Mouse (Mus musculus): ENCODE measurements around the gene Tor1a. TPM values are rescaled to one million over a fixed set of nuclear protein-coding genes. Genes with fewer than 3 reads are reported as not detected.
"Not testable (repeated sequence)": the region's sequence is repeated elsewhere in the genome, so short reads cannot be mapped to it uniquely, and the experiment has no call there.

Tor1a gene
- polyA plus RNA-seq, 1 experiment from 2014 or later, result 69.1 TPM

DNA sequence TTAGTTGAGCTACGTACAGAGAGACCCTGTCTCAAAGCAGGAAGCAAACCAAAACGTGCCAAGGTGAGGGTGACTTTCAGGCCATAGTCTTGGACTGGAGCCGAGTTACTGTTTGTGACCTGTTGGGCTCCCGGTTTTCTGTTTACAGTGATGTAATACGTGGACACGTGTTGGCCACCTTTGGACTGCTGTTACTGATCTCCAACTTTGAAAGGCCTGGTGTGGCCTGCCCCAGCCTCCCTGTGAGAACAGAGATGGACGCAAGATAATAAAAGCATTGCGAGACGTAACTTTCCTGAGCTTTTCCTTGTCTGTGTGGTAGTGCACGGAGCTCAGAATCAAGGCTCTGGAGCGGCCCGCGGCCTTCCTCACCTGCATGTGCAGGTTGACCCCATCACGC, 9.0 kb downstream of the Tor1a start:
- no peak for DNase-seq (ENCODE audit: low spot score)

DNA sequence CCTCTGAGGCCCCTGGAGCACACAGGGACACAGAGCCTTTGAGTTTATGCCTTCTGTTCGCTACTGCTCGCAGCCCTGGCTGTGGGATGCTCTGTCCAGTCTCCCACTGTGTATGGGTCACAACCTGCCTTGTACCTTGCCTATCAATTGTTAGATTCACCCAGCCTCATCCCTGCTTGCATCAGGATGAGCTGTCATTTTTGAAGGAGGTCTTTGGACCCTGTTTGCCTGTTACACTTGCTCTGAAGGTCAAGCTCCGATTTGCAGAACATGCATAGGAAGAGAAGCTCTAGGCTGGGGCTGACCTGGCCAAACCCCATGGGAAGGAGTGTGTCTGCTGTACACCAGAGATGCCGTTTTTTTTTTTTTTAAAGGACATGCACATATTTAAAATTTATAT, 10.2 kb downstream of the Tor1a start:
- Histone ChIP-seq H3K9me3 (replicated peaks; ENCODE audit: low read length) (no peaks in the 10 kb centered on the region), H3K27ac (no peak overlapping the region), H3K4me2 (ENCODE audit: low read length) (no peak overlapping the region), H3K4me3 (replicated peaks; ENCODE audit: low read depth, low read length) (no peak overlapping the region), H3K27me3 (ENCODE audit: insufficient read depth, low read length) (no peaks in the 10 kb centered on the region), H3K36me3 (ENCODE audit: insufficient read depth, low read length) (peaks cover 56% of the 10 kb centered on the region), H3K4me1 (replicated peaks; ENCODE audit: insufficient read depth, low read length) (peaks cover 14% of the 10 kb centered on the region), H3K9ac (ENCODE audit: low read depth, low read length) (no peak overlapping the region)
- no peak for TF ChIP-seq CTCF (IDR thresholded peaks at IDR 0.05; ENCODE audit: low read depth)
- ATAC-seq (replicated peaks; ENCODE audit: low FRiP score, low read depth) (no peak), DNase-seq (ENCODE audit: low spot score) (no peak)
- WGBS, result 83% methylated on average over 4 of the region's 4 CpGs

More for the DNA sequence above, 9.0 kb downstream of the Tor1a start:
- TF ChIP-seq CTCF (IDR thresholded peaks at IDR 0.05; ENCODE audit: low read depth), result no peak
- 0 out of 2 replicates have a peak, but pooled peaks have one; percentile 45 for ATAC-seq (replicated peaks; ENCODE audit: low FRiP score, low read depth)
- no peak overlapping the region for H3K9ac ChIP-seq (ENCODE audit: low read depth, low read length)
- no peaks in the 10 kb centered on the region for H3K27me3 ChIP-seq (ENCODE audit: insufficient read depth, low read length)
- no peak overlapping the region for H3K4me3 ChIP-seq (replicated peaks; ENCODE audit: low read depth, low read length)
- H3K27ac ChIP-seq, result no peak overlapping the region
- no peaks in the 10 kb centered on the region for H3K9me3 ChIP-seq (replicated peaks; ENCODE audit: low read length)
- H3K36me3 ChIP-seq (ENCODE audit: insufficient read depth, low read length), result peaks cover 61% of the 10 kb centered on the region
- 88% methylated on average over 14 of the region's 14 CpGs for WGBS
- H3K4me1 ChIP-seq (replicated peaks; ENCODE audit: insufficient read depth, low read length), result peaks cover 12% of the 10 kb centered on the region
- H3K4me2 ChIP-seq (ENCODE audit: low read length), result no peak overlapping the region

DNA sequence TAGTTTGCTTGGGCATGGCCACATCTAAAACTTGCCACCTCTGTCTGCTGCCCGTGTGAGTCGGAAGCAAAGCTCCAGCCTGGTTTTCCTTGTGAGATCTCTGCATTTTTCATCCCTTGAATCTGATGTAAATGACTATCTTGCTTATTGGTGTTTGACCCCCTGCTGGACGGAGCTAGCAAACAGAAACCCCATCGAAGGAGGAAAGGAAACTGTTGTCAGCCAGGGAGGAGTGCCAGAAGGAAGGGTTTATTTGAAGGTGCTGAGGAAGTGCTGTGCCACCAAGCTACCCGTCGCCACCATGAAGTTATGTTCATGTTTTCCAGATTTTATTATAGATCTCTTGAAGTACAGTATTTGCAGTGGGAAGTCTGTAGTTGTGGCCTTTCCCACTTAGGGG, 12.9 kb downstream of the Tor1a start:
- peaks cover 14% of the 10 kb centered on the region for H3K4me1 ChIP-seq (replicated peaks; ENCODE audit: insufficient read depth, low read length)

DNA sequence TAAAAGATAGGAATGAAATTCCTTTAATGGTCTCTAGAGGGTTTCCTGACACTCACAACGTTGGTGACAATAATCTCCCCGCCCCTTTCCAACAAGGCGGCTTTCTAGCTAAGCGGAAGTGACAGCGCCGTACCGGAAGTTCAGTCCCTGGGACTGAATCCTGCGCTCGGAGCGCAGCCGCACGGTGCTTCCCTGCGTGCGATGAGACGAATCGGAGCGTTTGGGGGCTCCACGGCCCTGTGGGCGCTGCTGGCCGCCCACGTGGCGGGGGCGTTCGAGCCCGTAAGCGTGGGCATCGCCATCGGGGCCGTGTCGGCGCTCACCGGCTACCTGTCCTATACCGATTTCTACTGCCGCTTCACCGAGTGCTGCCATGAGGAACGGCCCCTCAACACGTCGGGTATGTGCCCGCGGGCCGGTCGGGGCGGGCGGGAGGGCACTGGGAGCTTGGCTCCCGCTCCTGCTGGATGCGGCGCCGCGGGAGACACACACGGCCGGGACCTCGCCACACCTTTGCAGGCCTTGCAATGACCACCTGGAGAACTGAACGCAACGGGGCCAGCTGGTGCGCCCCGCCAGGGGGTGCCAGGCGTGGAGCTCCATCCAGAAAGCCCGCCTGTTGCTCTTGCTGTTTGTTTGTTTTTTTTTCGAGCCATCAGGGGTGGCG, 14.8 kb downstream of the Tor1a start, which contains the start of gene Tor1b:
Gene Tor1b (plus strand): TSS at position 136 of the 667 bp plus-strand sequence.
- Histone ChIP-seq H3K36me3 (ENCODE audit: insufficient read depth, low read length) (peaks cover 19% of the 10 kb centered on the region), H3K27me3 (ENCODE audit: insufficient read depth, low read length) (no peaks in the 10 kb centered on the region), H3K9me3 (replicated peaks; ENCODE audit: low read length) (no peaks in the 10 kb centered on the region), H3K9ac (ENCODE audit: low read depth, low read length) (peak within 1 kb of the TSS; percentile 85), H3K27ac (peak within 1 kb of the TSS; percentile 83), H3K4me2 (ENCODE audit: low read length) (peak within 1 kb of the TSS; percentile 83), H3K4me1 (replicated peaks; ENCODE audit: insufficient read depth, low read length) (peaks cover 14% of the 10 kb centered on the region), H3K4me3 (replicated peaks; ENCODE audit: low read depth, low read length) (peak within 1 kb of the TSS; percentile 75)
- peak; percentile 39; the same call in 1 of the 2 replicates for TF ChIP-seq CTCF (IDR thresholded peaks at IDR 0.05; ENCODE audit: low read depth)
- under 1% methylated on average over 60 of the region's 60 CpGs for WGBS
- DNase-seq (ENCODE audit: low spot score), result peak; percentile 98
- peak; percentile 82 for ATAC-seq (replicated peaks; ENCODE audit: low FRiP score, low read depth)

More for the DNA sequence above, 12.9 kb downstream of the Tor1a start:
- ATAC-seq (replicated peaks; ENCODE audit: low FRiP score, low read depth) (no peak), DNase-seq (ENCODE audit: low spot score) (peak; percentile 24)
- Histone ChIP-seq H3K36me3 (ENCODE audit: insufficient read depth, low read length) (peaks cover 35% of the 10 kb centered on the region), H3K27ac (no peak overlapping the region), H3K4me2 (ENCODE audit: low read length) (peak overlapping the region; percentile 83; the same call in 1 of the 2 replicates), H3K4me3 (replicated peaks; ENCODE audit: low read depth, low read length) (no peak overlapping the region), H3K9me3 (replicated peaks; ENCODE audit: low read length) (no peaks in the 10 kb centered on the region), H3K27me3 (ENCODE audit: insufficient read depth, low read length) (no peaks in the 10 kb centered on the region), H3K9ac (ENCODE audit: low read depth, low read length) (no peak overlapping the region)
- 59% methylated on average over 6 of the region's 6 CpGs for WGBS
- peak; percentile 40 for TF ChIP-seq CTCF (IDR thresholded peaks at IDR 0.05; ENCODE audit: low read depth)

DNA sequence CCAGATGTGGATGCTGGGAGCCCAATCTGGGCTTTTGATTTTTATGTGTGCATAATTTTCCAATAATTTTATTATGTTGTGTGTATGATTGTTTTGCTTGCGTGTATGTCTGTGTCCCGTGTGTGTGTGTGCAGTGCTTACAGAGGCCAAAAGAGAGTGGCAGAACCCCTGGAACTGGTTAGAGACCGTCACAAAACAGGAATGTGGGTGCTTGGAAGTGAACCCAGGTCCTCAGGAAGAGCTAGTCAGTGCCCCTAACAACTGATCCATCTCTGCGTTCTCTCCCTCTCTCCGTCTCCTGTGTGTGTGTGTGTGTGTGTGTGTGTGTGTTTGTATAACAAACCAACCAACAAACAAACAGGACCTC, 15.3 kb downstream of the Tor1a start:
- TF ChIP-seq CTCF (IDR thresholded peaks at IDR 0.05; ENCODE audit: low read depth), result no peak; the same call in 1 of the 2 replicates
- H3K9ac ChIP-seq (ENCODE audit: low read depth, low read length), result no peak overlapping the region
- 0 out of 2 replicates have a peak overlapping the region, but pooled peaks have one; percentile 27 for H3K27ac ChIP-seq
- peaks cover 14% of the 10 kb centered on the region for H3K4me1 ChIP-seq (replicated peaks; ENCODE audit: insufficient read depth, low read length)
- DNase-seq (ENCODE audit: low spot score) (no peak), ATAC-seq (replicated peaks; ENCODE audit: low FRiP score, low read depth) (peak; percentile 3; the same call in 1 of the 2 replicates)
- no peaks in the 10 kb centered on the region for H3K9me3 ChIP-seq (replicated peaks; ENCODE audit: low read length)
- peak overlapping the region; percentile 75; the same call in 1 of the 2 replicates for H3K4me3 ChIP-seq (replicated peaks; ENCODE audit: low read depth, low read length)
- 27% methylated on average over 5 of the region's 5 CpGs for WGBS
- peak overlapping the region; percentile 83 for H3K4me2 ChIP-seq (ENCODE audit: low read length)
- peaks cover 17% of the 10 kb centered on the region for H3K36me3 ChIP-seq (ENCODE audit: insufficient read depth, low read length)
- no peaks in the 10 kb centered on the region for H3K27me3 ChIP-seq (ENCODE audit: insufficient read depth, low read length)

DNA sequence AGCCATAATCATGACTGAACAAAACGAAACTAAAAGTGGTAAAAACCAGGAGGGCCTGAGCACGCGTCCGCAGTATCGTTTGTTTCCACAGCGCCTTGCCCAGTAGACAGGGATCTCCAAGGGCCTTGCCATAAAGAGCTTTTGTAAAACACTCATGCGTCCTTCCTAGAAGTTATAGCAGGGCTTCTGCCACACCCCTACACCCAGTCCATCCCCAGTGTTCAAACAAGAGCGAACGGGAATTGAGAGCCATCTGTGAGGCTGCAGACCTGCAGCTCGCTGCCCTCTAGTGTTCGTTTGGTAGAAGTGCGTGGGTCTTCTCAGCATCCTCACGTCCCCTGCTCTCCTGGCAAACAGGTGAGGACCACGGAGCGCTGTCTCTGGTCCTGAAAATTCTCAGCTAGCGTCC, 25.1 kb downstream of the Tor1a start:
- H3K27me3 ChIP-seq (ENCODE audit: insufficient read depth, low read length), result no peaks in the 10 kb centered on the region
- H3K9ac ChIP-seq (ENCODE audit: low read depth, low read length), result peak overlapping the region; percentile 28; the same call in 1 of the 2 replicates
- peak overlapping the region; percentile 39 for H3K4me2 ChIP-seq (ENCODE audit: low read length)
- no peaks in the 10 kb centered on the region for H3K36me3 ChIP-seq (ENCODE audit: insufficient read depth, low read length)
- DNase-seq (ENCODE audit: low spot score), result peak; percentile 92
- peak; percentile 53; the same call in 1 of the 2 replicates for ATAC-seq (replicated peaks; ENCODE audit: low FRiP score, low read depth)
- peak overlapping the region; percentile 26 for H3K4me3 ChIP-seq (replicated peaks; ENCODE audit: low read depth, low read length)
- H3K9me3 ChIP-seq (replicated peaks; ENCODE audit: low read length), result no peaks in the 10 kb centered on the region
- H3K27ac ChIP-seq, result no peak overlapping the region
- TF ChIP-seq CTCF (IDR thresholded peaks at IDR 0.05; ENCODE audit: low read depth), result peak; percentile 91
- no peaks in the 10 kb centered on the region for H3K4me1 ChIP-seq (replicated peaks; ENCODE audit: insufficient read depth, low read length)
- WGBS, result 25% methylated on average over 16 of the region's 16 CpGs

DNA sequence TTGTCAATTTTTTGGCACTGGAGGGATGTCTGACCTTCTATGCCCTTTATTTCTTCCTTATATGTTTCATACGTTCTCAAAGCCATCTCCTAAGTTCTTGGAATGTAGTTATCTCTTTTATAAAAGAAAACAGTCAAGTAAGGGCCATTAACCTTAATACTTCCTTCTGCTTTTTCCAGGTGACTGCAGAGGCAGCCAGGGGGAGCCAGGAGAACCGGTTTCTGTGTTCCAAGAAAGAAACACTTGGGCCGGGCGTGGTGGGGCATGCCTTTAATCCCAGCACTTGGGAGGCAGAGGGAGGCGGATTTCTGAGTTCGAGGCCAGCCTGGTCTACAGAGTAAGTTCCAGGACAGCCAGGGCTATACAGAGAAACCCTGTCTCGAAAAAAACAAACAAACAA, 25.6 kb downstream of the Tor1a start:
- not testable (repeated sequence) for H3K9me3 ChIP-seq (replicated peaks; ENCODE audit: low read length); H3K27me3 ChIP-seq (ENCODE audit: insufficient read depth, low read length); H3K4me1 ChIP-seq (replicated peaks; ENCODE audit: insufficient read depth, low read length); H3K27ac ChIP-seq; H3K4me3 ChIP-seq (replicated peaks; ENCODE audit: low read depth, low read length); H3K36me3 ChIP-seq (ENCODE audit: insufficient read depth, low read length); H3K9ac ChIP-seq (ENCODE audit: low read depth, low read length); DNase-seq (ENCODE audit: low spot score); ATAC-seq (replicated peaks; ENCODE audit: low FRiP score, low read depth)
- peak overlapping the region; percentile 39; the same call in 1 of the 2 replicates for H3K4me2 ChIP-seq (ENCODE audit: low read length)
- WGBS, result 38% methylated on average over 7 of the region's 7 CpGs
